Mouse (Mus musculus) cortical plate, adult 2 months (tissue): ENCODE results near the gene Bax. TPM values are rescaled to one million over a fixed set of nuclear protein-coding genes. Genes with fewer than 3 reads are reported as not detected.
"Not testable (repeated sequence)": the region's sequence is repeated elsewhere in the genome, so short reads cannot be mapped to it uniquely, and the experiment has no call there.

ENCODE experiments used
- H3K27ac ChIP-seq: fragments of 200-500 bp; 2 replicates; pipeline ENCODE4 v1.5.1; 2012; ENCODE audit warnings: low read length, control low read depth, inconsistent platforms; ENCODE audit not compliant: insufficient read depth
- H3K4me1 ChIP-seq: fragments of 200-500 bp; 2 replicates; pipeline ENCODE4 v1.6.1; 2011; ENCODE audit warnings: low read length; ENCODE audit not compliant: control insufficient read depth, insufficient read depth
- H3K4me3 ChIP-seq: fragments of 200-500 bp; 2 replicates; pipeline ENCODE4 v1.5.1; 2011; ENCODE audit warnings: mild to moderate bottlenecking, low read length, control low read depth; ENCODE audit not compliant: insufficient read depth
- CTCF ChIP-seq: fragments of 200-500 bp; IDR thresholded peaks from 2 replicates; pipeline ENCODE4 v1.5.1; 2011; ENCODE audit warnings: mild to moderate bottlenecking, control low read depth, low read length; ENCODE audit not compliant: insufficient read depth; ENCODE audit errors: extremely low read depth
- POLR2A ChIP-seq: fragments of 200-500 bp; IDR thresholded peaks from 2 replicates; pipeline ENCODE4 v1.6.1; 2011; ENCODE audit warnings: mild to moderate bottlenecking, low read length, control low read depth; ENCODE audit not compliant: insufficient read depth; ENCODE audit errors: extremely low read depth
- polyA plus RNA-seq: library from polyadenylated mRNA; depleted of rRNA; stranded (reverse); fragments of >200 nt; gene quantifications from 2 replicates; pipeline ENCODE4 v1.2.3, GENCODE M21; 2012

Bax gene
- polyA plus RNA-seq, 1 experiment = 99.4 TPM

- Histone ChIP-seq H3K27ac (no peak overlapping the region), H3K4me3 (no peak overlapping the region; the same call in 1 of the 2 replicates), H3K4me1 (peaks cover 11% of the 10 kb centered on the region)
- TF ChIP-seq CTCF = no peak
- no peak for TF ChIP-seq POLR2A
Measured at GRCm38 (mm10) chr7:45465112-45465511, 1.6 kb downstream of the Bax start.

GRCm38 (mm10) chr7:45463987-45464778 lies 2.5 kb downstream of the Bax start:
- no peak for TF ChIP-seq CTCF
- no peak for TF ChIP-seq POLR2A
- peaks cover 11% of the 10 kb centered on the region for H3K4me1 ChIP-seq

GRCm38 (mm10) chr7:45462868-45463267 lies 3.8 kb downstream of the Bax start:
- not testable (repeated sequence) for H3K4me3 ChIP-seq, H3K27ac ChIP-seq
- H3K4me1 ChIP-seq = peaks cover 11% of the 10 kb centered on the region

More at GRCm38 (mm10) chr7:45463987-45464778, 2.5 kb downstream of the Bax start:
- H3K4me3 ChIP-seq = no peak overlapping the region
- H3K27ac ChIP-seq = no peak overlapping the region

- peaks cover 11% of the 10 kb centered on the region for H3K4me1 ChIP-seq
- no peak overlapping the region for H3K4me3 ChIP-seq
- H3K27ac ChIP-seq = no peak overlapping the region
- no peak for TF ChIP-seq POLR2A
- no peak for TF ChIP-seq CTCF
Measured at GRCm38 (mm10) chr7:45462325-45462724, 4.4 kb downstream of the Bax start.

- no peak overlapping the region for H3K27ac ChIP-seq
- no peak for TF ChIP-seq POLR2A
- TF ChIP-seq CTCF = no peak
- H3K4me1 ChIP-seq = peaks cover 13% of the 10 kb centered on the region
- H3K4me3 ChIP-seq = no peak overlapping the region
Measured at GRCm38 (mm10) chr7:45461781-45462180, 4.9 kb downstream of the Bax start.

GRCm38 (mm10) chr7:45461326-45461725 lies 5.4 kb downstream of the Bax start:
- peaks cover 13% of the 10 kb centered on the region for H3K4me1 ChIP-seq

GRCm38 (mm10) chr7:45460860-45461314 lies 5.8 kb downstream of the Bax start:
- TF ChIP-seq CTCF (no peak), POLR2A (0 out of 2 replicates have a peak, but pooled peaks have one; percentile 37)
- peak overlapping the region; percentile 94 for H3K27ac ChIP-seq
- H3K4me1 ChIP-seq = peaks cover 12% of the 10 kb centered on the region
- H3K4me3 ChIP-seq = no peak overlapping the region

More at GRCm38 (mm10) chr7:45461326-45461725, 5.4 kb downstream of the Bax start:
- H3K27ac ChIP-seq = peak overlapping the region; percentile 94
- H3K4me3 ChIP-seq = no peak overlapping the region
- TF ChIP-seq POLR2A (no peak), CTCF (no peak)

- Histone ChIP-seq H3K27ac (peak overlapping the region; percentile 94), H3K4me3 (no peak overlapping the region; the same call in 1 of the 2 replicates), H3K4me1 (peaks cover 9% of the 10 kb centered on the region; the same call in 1 of the 2 replicates)
- TF ChIP-seq CTCF = no peak
- no peak for TF ChIP-seq POLR2A
Measured at GRCm38 (mm10) chr7:45460377-45460776, 6.3 kb downstream of the Bax start.

- Histone ChIP-seq H3K4me3 (peak within 1 kb of the TSS; percentile 93), H3K27ac (peak within 1 kb of the TSS; percentile 94)
- TF ChIP-seq POLR2A = peak; percentile 96
- not testable (repeated sequence) for H3K4me1 ChIP-seq
Measured at GRCm38 (mm10) chr7:45459564-45460140, 7.0 kb downstream of the Bax start, which contains the start of gene Ftl1. Ftl1 (minus strand) TSS chr7:45459884.

GRCm38 (mm10) chr7:45458748-45459563 lies 7.7 kb downstream of the Bax start:
- Histone ChIP-seq H3K4me3 (peak overlapping the region; percentile 93), H3K27ac (peak overlapping the region; percentile 64; the same call in 1 of the 2 replicates), H3K4me1 (peaks cover 6% of the 10 kb centered on the region; the same call in 1 of the 2 replicates)
- TF ChIP-seq POLR2A = no peak; the same call in 1 of the 2 replicates
- no peak for TF ChIP-seq CTCF
